Mouse (Mus musculus): ENCODE results near the gene Acp4. TPM values are rescaled to one million over a fixed set of nuclear protein-coding genes. Genes with fewer than 3 reads are reported as not detected.

The Acp4 gene
- total and polyA plus RNA-seq, 2 experiments from 2014 or later: not detected

GRCm38 (mm10) chr7:44272546-44272945 lies 15.4 kb upstream of the Acp4 start:
- Histone ChIP-seq H3K27me3 (ENCODE audit: insufficient read depth, low read length) (0 out of 2 replicates have a peak, but pooled peaks cover 4% of the 10 kb centered on the region), H3K4me1 (ENCODE audit: insufficient read depth, low read length) (no peaks in the 10 kb centered on the region), H3K36me3 (ENCODE audit: insufficient read depth, low read length) (no peaks in the 10 kb centered on the region), H3K4me3 (ENCODE audit: low read depth, low read length) (no peak overlapping the region), H3K9ac (replicated peaks; ENCODE audit: low read length, poor library complexity, severe bottlenecking) (no peak overlapping the region), H3K9me3 (ENCODE audit: low read length) (no peaks in the 10 kb centered on the region), H3K27ac (ENCODE audit: low read depth, low read length) (no peak overlapping the region), H3K4me2 (ENCODE audit: low read depth, low read length, poor library complexity, severe bottlenecking) (no peak overlapping the region)
- ATAC-seq (ENCODE audit: low FRiP score): no peak
- no peak for DNase-seq (ENCODE audit: low spot score)
- no peak for TF ChIP-seq CTCF (IDR thresholded peaks at IDR 0.05)
- WGBS: 92% methylated on average over 7 of the region's 7 CpGs

DNA sequence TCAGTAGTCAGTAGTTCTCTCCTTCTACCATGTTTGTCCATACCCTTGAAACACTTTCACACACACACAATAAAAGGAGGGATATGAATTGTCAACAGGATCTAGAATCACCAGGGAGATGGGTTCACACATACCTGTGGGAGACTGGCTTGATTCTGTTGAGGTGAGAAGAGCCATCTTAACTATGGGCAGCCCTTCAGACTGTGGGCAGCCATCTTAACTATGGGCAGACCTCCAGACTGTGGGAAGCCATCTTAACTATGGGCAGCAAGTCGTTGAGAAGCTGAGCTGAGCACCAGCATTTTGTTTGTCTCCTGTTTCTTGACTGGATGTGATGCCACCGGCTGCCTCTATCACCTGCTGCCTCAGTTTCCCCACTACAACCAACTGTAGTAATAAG lies 14.1 kb upstream of the Acp4 start:
- peak; percentile 68 for DNase-seq (ENCODE audit: low spot score)
- Histone ChIP-seq H3K9me3 (ENCODE audit: low read length) (no peaks in the 10 kb centered on the region), H3K4me1 (ENCODE audit: insufficient read depth, low read length) (no peaks in the 10 kb centered on the region), H3K27ac (ENCODE audit: low read depth, low read length) (no peak overlapping the region), H3K27me3 (ENCODE audit: insufficient read depth, low read length) (0 out of 2 replicates have a peak, but pooled peaks cover 4% of the 10 kb centered on the region), H3K4me2 (ENCODE audit: low read depth, low read length, poor library complexity, severe bottlenecking) (no peak overlapping the region), H3K4me3 (ENCODE audit: low read depth, low read length) (no peak overlapping the region), H3K9ac (replicated peaks; ENCODE audit: low read length, poor library complexity, severe bottlenecking) (no peak overlapping the region), H3K36me3 (ENCODE audit: insufficient read depth, low read length) (no peaks in the 10 kb centered on the region)
- no peak for TF ChIP-seq CTCF (IDR thresholded peaks at IDR 0.05)
- WGBS: 67% methylated on average over 2 of the region's 2 CpGs
- peak; percentile 53; the same call in 1 of the 2 replicates for ATAC-seq (ENCODE audit: low FRiP score)

- DNase-seq (ENCODE audit: low spot score) (no peak), ATAC-seq (ENCODE audit: low FRiP score) (no peak)
- H3K9ac ChIP-seq (replicated peaks; ENCODE audit: low read length, poor library complexity, severe bottlenecking): no peak overlapping the region
- no peaks in the 10 kb centered on the region for H3K36me3 ChIP-seq (ENCODE audit: insufficient read depth, low read length)
- H3K4me1 ChIP-seq (ENCODE audit: insufficient read depth, low read length): no peaks in the 10 kb centered on the region
- TF ChIP-seq CTCF (IDR thresholded peaks at IDR 0.05): no peak
- 0 out of 2 replicates have a peak, but pooled peaks cover 3% of the 10 kb centered on the region for H3K27me3 ChIP-seq (ENCODE audit: insufficient read depth, low read length)
- H3K4me2 ChIP-seq (ENCODE audit: low read depth, low read length, poor library complexity, severe bottlenecking): no peak overlapping the region
- 88% methylated on average over 2 of the region's 2 CpGs for WGBS
- H3K4me3 ChIP-seq (ENCODE audit: low read depth, low read length): no peak overlapping the region
- no peak overlapping the region for H3K27ac ChIP-seq (ENCODE audit: low read depth, low read length)
- no peaks in the 10 kb centered on the region for H3K9me3 ChIP-seq (ENCODE audit: low read length)
Measured at GRCm38 (mm10) chr7:44269397-44269796, 12.2 kb upstream of the Acp4 start.

DNA sequence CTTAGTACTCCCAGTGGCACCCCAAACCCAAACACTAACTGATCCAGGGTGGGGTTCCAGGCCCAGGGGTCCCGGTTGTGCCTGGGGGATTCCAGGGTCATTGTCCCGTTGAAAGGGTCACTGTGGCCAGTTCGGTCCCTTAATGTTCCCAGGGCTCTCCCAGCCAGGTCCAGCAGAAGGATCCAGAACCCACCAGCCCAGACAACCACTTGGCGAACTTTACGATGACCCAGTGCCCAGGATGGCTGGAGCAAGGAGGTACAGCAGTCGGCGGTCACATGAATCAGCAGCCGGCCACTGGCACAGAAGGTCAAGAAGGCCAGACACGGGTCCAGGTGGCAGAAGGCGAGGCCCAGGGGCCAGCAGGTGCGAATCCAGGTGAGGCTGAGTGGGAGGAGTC lies 10.9 kb upstream of the Acp4 start:
- ATAC-seq (ENCODE audit: low FRiP score) (no peak), DNase-seq (ENCODE audit: low spot score) (no peak)
- Histone ChIP-seq H3K36me3 (ENCODE audit: insufficient read depth, low read length) (no peaks in the 10 kb centered on the region), H3K4me2 (ENCODE audit: low read depth, low read length, poor library complexity, severe bottlenecking) (no peak overlapping the region), H3K4me1 (ENCODE audit: insufficient read depth, low read length) (no peaks in the 10 kb centered on the region; the same call in 1 of the 2 replicates), H3K4me3 (ENCODE audit: low read depth, low read length) (no peak overlapping the region), H3K9ac (replicated peaks; ENCODE audit: low read length, poor library complexity, severe bottlenecking) (no peak overlapping the region), H3K9me3 (ENCODE audit: low read length) (no peaks in the 10 kb centered on the region), H3K27ac (ENCODE audit: low read depth, low read length) (no peak overlapping the region), H3K27me3 (ENCODE audit: insufficient read depth, low read length) (no peaks in the 10 kb centered on the region)
- WGBS: 80% methylated on average over 11 of the region's 11 CpGs
- no peak for TF ChIP-seq CTCF (IDR thresholded peaks at IDR 0.05)

GRCm38 (mm10) chr7:44262791-44263643 lies 5.8 kb upstream of the Acp4 start:
- ATAC-seq (ENCODE audit: low FRiP score) (peak; percentile 87), DNase-seq (ENCODE audit: low spot score) (peak; percentile 98)
- TF ChIP-seq CTCF (IDR thresholded peaks at IDR 0.05): peak; percentile 99
- Histone ChIP-seq H3K4me2 (ENCODE audit: low read depth, low read length, poor library complexity, severe bottlenecking) (peak overlapping the region; percentile 67), H3K9ac (replicated peaks; ENCODE audit: low read length, poor library complexity, severe bottlenecking) (peak overlapping the region; percentile 55), H3K36me3 (ENCODE audit: insufficient read depth, low read length) (no peaks in the 10 kb centered on the region), H3K27ac (ENCODE audit: low read depth, low read length) (peak overlapping the region; percentile 57), H3K27me3 (ENCODE audit: insufficient read depth, low read length) (no peaks in the 10 kb centered on the region), H3K4me3 (ENCODE audit: low read depth, low read length) (peak overlapping the region; percentile 36), H3K4me1 (ENCODE audit: insufficient read depth, low read length) (no peaks in the 10 kb centered on the region; the same call in 1 of the 2 replicates), H3K9me3 (ENCODE audit: low read length) (no peaks in the 10 kb centered on the region)
- 1% methylated on average over 34 of the region's 34 CpGs for WGBS

GRCm38 (mm10) chr7:44261147-44261546 lies 4.0 kb upstream of the Acp4 start, which contains the start of gene Gm15517:
Gene Gm15517 (plus strand): TSS chr7:44261447.
- H3K9me3 ChIP-seq (ENCODE audit: low read length): no peaks in the 10 kb centered on the region
- no peak within 1 kb of the TSS for H3K4me3 ChIP-seq (ENCODE audit: low read depth, low read length)
- no peak for DNase-seq (ENCODE audit: low spot score)
- H3K4me2 ChIP-seq (ENCODE audit: low read depth, low read length, poor library complexity, severe bottlenecking): no peak within 1 kb of the TSS
- no peak for TF ChIP-seq CTCF (IDR thresholded peaks at IDR 0.05)
- no peaks in the 10 kb centered on the region for H3K27me3 ChIP-seq (ENCODE audit: insufficient read depth, low read length)
- no peaks in the 10 kb centered on the region for H3K36me3 ChIP-seq (ENCODE audit: insufficient read depth, low read length)
- H3K27ac ChIP-seq (ENCODE audit: low read depth, low read length): no peak within 1 kb of the TSS
- 37% methylated on average over 5 of the region's 5 CpGs for WGBS
- no peak for ATAC-seq (ENCODE audit: low FRiP score)
- no peaks in the 10 kb centered on the region; the same call in 1 of the 2 replicates for H3K4me1 ChIP-seq (ENCODE audit: insufficient read depth, low read length)
- no peak within 1 kb of the TSS for H3K9ac ChIP-seq (replicated peaks; ENCODE audit: low read length, poor library complexity, severe bottlenecking)
